Mouse (Mus musculus): ENCODE measurements at regions not wholly inside any gene's neighbourhood (a gene's known extent, or its start where the extent isn't known, plus 50 kb on each side); places are given as distances from the start of the nearest gene placed in this dataset.

DNA sequence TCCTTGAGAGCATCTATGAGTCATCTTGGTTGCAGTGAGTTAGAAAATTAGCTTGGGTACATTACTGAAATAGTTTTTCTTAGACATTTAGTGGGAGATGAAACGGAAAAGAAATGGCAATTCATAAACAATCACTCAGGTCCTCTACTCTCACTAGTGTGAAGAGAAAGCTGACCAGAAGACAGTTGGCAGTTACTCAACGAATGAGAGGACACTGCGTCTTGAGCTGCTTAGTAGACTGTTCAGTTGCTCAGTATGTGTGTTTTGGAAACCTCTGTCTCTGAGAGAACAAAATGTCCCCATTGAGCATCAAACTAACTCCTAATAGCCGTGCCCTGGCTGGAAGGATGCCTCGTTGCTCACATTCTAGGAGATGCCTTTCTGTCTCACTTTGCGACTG is 459.0 kb downstream of the D3Ertd751e start:
- Histone ChIP-seq H3K4me1 (ENCODE audit: control insufficient read depth, insufficient read depth, low read length) (no peaks in the 10 kb centered on the region), H3K27me3 (ENCODE audit: control insufficient read depth, insufficient read depth, low read length) (no peaks in the 10 kb centered on the region), H3K36me3 (ENCODE audit: control insufficient read depth, insufficient read depth, low read length) (no peaks in the 10 kb centered on the region), H3K4me3 (ENCODE audit: low read depth, low read length) (no peak overlapping the region), H3K9ac (ENCODE audit: low read length) (no peak overlapping the region), H3K4me2 (no peak overlapping the region), H3K9me3 (ENCODE audit: control insufficient read depth, low read length) (no peaks in the 10 kb centered on the region), H3K27ac (ENCODE audit: low read depth, low read length) (no peak overlapping the region)
- WGBS, result 90% methylated on average over 6 of the region's 6 CpGs
- DNase-seq (ENCODE audit: low spot score, missing footprints) (no peak), ATAC-seq (ENCODE audit: low FRiP score) (no peak)

DNA sequence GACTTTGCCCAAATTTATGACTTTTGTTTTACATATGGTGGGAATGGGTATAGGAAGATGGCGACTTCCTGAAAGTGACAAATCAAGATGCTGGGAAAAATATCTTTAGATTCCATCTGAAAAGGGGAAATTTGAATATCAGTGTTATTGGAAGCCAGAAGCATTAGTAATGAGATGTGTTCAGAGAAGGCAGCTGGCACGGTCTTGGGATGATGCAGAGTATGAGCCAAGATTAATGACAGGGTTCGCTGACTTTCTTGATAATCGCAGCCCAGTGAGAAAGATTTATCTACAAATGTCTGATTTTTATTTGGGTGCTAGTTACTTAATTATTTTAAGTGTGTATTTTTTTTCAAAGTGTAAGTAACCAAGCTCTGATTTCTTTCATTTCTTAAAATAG is 463.2 kb downstream of the D3Ertd751e start:
- Histone ChIP-seq H3K9ac (ENCODE audit: low read length) (no peak overlapping the region), H3K4me1 (ENCODE audit: control insufficient read depth, insufficient read depth, low read length) (no peaks in the 10 kb centered on the region), H3K4me2 (no peak overlapping the region), H3K27me3 (ENCODE audit: control insufficient read depth, insufficient read depth, low read length) (no peaks in the 10 kb centered on the region), H3K27ac (ENCODE audit: low read depth, low read length) (no peak overlapping the region), H3K9me3 (ENCODE audit: control insufficient read depth, low read length) (no peaks in the 10 kb centered on the region), H3K4me3 (ENCODE audit: low read depth, low read length) (no peak overlapping the region), H3K36me3 (ENCODE audit: control insufficient read depth, insufficient read depth, low read length) (no peaks in the 10 kb centered on the region)
- ATAC-seq (ENCODE audit: low FRiP score) (no peak), DNase-seq (ENCODE audit: low spot score, missing footprints) (no peak)
- WGBS, result 92% methylated on average over 4 of the region's 4 CpGs

DNA sequence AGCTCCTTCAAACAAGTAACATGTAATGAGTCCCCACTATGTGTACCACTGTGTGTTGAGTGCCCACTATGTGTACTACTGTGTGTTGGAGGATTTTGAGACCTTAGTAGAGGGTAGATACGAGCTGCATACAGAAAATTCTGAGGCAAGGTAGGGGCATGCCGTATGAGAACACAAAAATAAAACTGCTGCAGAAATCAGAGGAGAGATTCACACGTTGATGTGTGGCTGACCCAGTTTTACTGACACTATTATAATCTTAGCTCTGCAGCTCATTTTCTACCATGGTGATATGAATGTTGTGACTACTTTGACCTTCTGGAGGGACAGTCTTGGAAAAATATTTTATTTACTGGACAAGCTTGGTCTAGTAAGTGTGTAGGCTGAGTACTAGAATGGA is 469.0 kb downstream of the D3Ertd751e start:
- Histone ChIP-seq H3K27me3 (ENCODE audit: control insufficient read depth, insufficient read depth, low read length) (no peaks in the 10 kb centered on the region), H3K9me3 (ENCODE audit: control insufficient read depth, low read length) (no peaks in the 10 kb centered on the region), H3K4me3 (ENCODE audit: low read depth, low read length) (no peak overlapping the region), H3K9ac (ENCODE audit: low read length) (no peak overlapping the region), H3K27ac (ENCODE audit: low read depth, low read length) (no peak overlapping the region), H3K4me1 (ENCODE audit: control insufficient read depth, insufficient read depth, low read length) (no peaks in the 10 kb centered on the region), H3K36me3 (ENCODE audit: control insufficient read depth, insufficient read depth, low read length) (no peaks in the 10 kb centered on the region), H3K4me2 (no peak overlapping the region)
- no peak for DNase-seq (ENCODE audit: low spot score, missing footprints)
- WGBS, result 86% methylated on average over 3 of the region's 3 CpGs
- no peak for ATAC-seq (ENCODE audit: low FRiP score)

DNA sequence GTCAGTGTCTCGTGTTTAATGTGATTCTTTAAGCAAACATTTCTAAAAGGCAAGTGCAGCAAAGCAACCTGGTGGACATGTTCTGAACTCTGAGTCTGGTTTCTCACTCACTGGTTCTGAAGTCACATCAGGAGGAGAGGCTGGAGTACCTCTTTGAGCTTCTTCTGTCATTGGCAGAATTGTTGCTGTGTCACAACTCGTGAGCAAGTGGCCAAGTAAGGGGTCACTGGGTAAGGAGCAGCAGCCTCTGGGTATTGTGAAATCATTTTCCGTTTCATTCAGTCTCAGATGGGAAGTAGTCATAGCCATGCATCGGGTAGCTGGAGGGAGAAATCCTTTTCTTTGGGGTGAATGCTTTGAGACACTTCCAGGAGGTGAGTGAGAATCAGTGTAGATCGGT is 470.0 kb downstream of the D3Ertd751e start:
- DNase-seq (ENCODE audit: low spot score, missing footprints) (no peak), ATAC-seq (ENCODE audit: low FRiP score) (no peak)
- Histone ChIP-seq H3K36me3 (ENCODE audit: control insufficient read depth, insufficient read depth, low read length) (no peaks in the 10 kb centered on the region), H3K4me1 (ENCODE audit: control insufficient read depth, insufficient read depth, low read length) (no peaks in the 10 kb centered on the region), H3K9ac (ENCODE audit: low read length) (no peak overlapping the region), H3K4me3 (ENCODE audit: low read depth, low read length) (no peak overlapping the region), H3K27ac (ENCODE audit: low read depth, low read length) (no peak overlapping the region), H3K9me3 (ENCODE audit: control insufficient read depth, low read length) (no peaks in the 10 kb centered on the region), H3K27me3 (ENCODE audit: control insufficient read depth, insufficient read depth, low read length) (no peaks in the 10 kb centered on the region), H3K4me2 (no peak overlapping the region)
- WGBS, result 81% methylated on average over 5 of the region's 5 CpGs

DNA sequence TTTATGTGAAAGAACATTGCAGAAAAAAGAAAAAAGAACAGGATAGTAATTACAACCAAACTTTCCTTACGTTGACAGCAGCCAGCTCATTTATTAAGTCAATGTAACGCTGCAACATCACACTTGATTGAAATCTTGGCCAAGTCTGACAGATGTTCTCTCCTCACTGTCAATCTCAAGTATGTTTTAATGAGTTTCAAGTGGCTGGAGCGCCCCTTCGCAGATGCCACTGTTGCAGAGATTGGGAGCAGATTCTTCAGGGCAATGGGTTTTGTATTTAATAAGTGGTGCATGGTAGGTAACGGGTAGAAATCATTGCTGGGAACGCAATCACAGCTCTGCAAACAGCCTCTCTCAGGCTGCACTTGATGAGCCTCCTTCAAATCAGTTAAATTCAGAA is 470.8 kb downstream of the D3Ertd751e start:
- no peak for DNase-seq (ENCODE audit: low spot score, missing footprints)
- H3K4me3 ChIP-seq (ENCODE audit: low read depth, low read length), result no peak overlapping the region
- no peak overlapping the region for H3K4me2 ChIP-seq
- H3K27ac ChIP-seq (ENCODE audit: low read depth, low read length), result no peak overlapping the region
- H3K27me3 ChIP-seq (ENCODE audit: control insufficient read depth, insufficient read depth, low read length), result no peaks in the 10 kb centered on the region
- no peaks in the 10 kb centered on the region for H3K4me1 ChIP-seq (ENCODE audit: control insufficient read depth, insufficient read depth, low read length)
- H3K9me3 ChIP-seq (ENCODE audit: control insufficient read depth, low read length), result no peaks in the 10 kb centered on the region
- no peak overlapping the region for H3K9ac ChIP-seq (ENCODE audit: low read length)
- no peak for ATAC-seq (ENCODE audit: low FRiP score)
- WGBS, result 81% methylated on average over 6 of the region's 6 CpGs
- H3K36me3 ChIP-seq (ENCODE audit: control insufficient read depth, insufficient read depth, low read length), result no peaks in the 10 kb centered on the region

DNA sequence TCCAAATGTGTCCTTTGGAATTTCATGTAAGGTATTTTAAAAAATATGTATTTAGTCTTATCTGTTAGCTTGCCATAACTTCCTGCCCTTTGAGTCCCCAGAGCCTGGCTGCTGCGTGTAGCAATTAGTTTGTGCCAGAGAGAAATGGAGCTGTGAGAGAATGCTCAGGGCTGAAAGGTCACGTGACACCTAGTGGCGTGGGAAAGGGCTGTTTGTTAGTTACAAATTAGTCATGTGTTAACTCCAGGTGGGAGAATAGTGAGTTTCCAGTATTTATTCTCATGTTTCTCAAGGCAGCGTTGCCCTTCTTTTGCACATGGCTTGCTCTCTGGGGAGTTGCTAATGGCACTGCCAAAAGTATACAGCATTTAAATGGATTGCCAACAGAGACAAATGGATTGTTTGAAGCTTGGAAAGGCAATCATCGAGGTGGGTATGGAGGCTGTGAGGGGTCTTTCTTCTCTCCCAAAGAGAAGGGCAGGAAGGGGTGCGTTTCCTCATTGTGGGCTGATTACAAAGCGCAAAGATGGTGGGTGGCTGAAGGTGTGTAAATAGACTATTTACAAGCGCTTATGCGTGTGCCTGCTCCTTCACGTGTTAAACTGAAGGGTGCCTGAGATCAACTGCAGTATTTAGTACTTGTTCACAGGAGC is 472.3 kb downstream of the D3Ertd751e start:
- Histone ChIP-seq H3K4me3 (ENCODE audit: low read depth, low read length) (no peak overlapping the region), H3K36me3 (ENCODE audit: control insufficient read depth, insufficient read depth, low read length) (no peaks in the 10 kb centered on the region), H3K27ac (ENCODE audit: low read depth, low read length) (no peak overlapping the region), H3K9ac (ENCODE audit: low read length) (no peak overlapping the region), H3K4me2 (no peak overlapping the region), H3K4me1 (ENCODE audit: control insufficient read depth, insufficient read depth, low read length) (no peaks in the 10 kb centered on the region), H3K27me3 (ENCODE audit: control insufficient read depth, insufficient read depth, low read length) (no peaks in the 10 kb centered on the region), H3K9me3 (ENCODE audit: control insufficient read depth, low read length) (no peaks in the 10 kb centered on the region)
- DNase-seq (ENCODE audit: low spot score, missing footprints) (no peak), ATAC-seq (ENCODE audit: low FRiP score) (no peak)
- 75% methylated on average over 10 of the region's 10 CpGs for WGBS

DNA sequence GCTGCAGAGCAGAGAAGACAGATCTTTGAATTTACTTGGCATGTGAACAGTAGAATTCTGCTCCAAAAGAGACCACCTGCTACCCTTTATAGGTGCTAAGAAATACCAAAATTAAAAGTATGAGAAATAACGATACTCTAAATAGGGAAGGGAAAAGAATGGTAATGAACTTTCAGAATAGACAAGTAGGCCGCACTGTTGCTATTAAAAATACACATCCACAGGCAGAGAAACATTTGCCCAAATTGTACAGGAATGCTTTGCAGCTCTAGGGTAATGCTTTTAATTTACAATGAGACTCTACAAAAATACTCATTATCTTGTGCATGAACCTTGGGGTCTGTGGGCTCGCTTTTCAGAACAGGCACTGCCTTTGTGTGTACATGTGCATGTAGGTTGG is 476.3 kb downstream of the D3Ertd751e start:
- Histone ChIP-seq H3K9me3 (ENCODE audit: control insufficient read depth, low read length) (no peaks in the 10 kb centered on the region), H3K27me3 (ENCODE audit: control insufficient read depth, insufficient read depth, low read length) (no peaks in the 10 kb centered on the region), H3K9ac (ENCODE audit: low read length) (no peak overlapping the region), H3K27ac (ENCODE audit: low read depth, low read length) (no peak overlapping the region), H3K4me3 (ENCODE audit: low read depth, low read length) (no peak overlapping the region), H3K4me2 (no peak overlapping the region), H3K36me3 (ENCODE audit: control insufficient read depth, insufficient read depth, low read length) (no peaks in the 10 kb centered on the region), H3K4me1 (ENCODE audit: control insufficient read depth, insufficient read depth, low read length) (no peaks in the 10 kb centered on the region)
- WGBS, result 90% methylated on average over 3 of the region's 3 CpGs
- ATAC-seq (ENCODE audit: low FRiP score) (no peak), DNase-seq (ENCODE audit: low spot score, missing footprints) (no peak)

DNA sequence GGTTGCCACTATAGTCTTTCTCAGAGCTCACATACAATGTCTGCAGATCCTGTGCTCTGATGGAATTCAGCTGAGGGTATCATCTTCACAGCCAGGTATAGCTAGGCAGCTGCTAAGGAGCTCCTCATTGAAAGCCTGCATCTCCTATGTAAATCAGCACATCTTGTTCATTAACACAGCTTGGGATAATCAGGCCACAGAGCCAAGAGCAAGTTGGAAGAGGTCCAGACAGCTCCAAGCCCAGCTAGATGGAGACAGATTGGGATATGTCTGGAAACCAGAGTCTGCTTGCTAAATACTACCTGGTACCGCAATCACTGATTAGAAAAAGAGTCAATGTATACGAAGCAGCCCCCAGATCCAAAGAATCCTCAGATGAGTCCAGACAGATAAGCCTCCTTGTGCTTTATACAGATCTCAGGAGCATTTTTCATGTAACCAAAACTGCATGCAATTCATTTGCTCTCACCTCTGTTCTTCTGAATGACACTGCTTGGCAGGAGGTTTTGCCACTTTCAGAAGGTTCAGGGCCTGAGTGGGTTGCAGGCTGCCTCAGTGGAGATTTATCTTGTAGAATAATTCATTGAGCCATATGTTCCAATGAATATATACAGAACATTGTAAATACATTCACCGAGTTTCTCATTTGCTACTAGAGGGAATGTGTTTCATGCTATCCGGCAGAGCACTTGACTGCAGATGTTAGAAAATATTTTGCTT is 485.4 kb downstream of the D3Ertd751e start:
- no peaks in the 10 kb centered on the region for H3K4me1 ChIP-seq (ENCODE audit: control insufficient read depth, insufficient read depth, low read length)
- ATAC-seq (ENCODE audit: low FRiP score), result no peak
- no peaks in the 10 kb centered on the region for H3K9me3 ChIP-seq (ENCODE audit: control insufficient read depth, low read length)
- H3K4me2 ChIP-seq, result no peak overlapping the region
- no peaks in the 10 kb centered on the region for H3K36me3 ChIP-seq (ENCODE audit: control insufficient read depth, insufficient read depth, low read length)
- DNase-seq (ENCODE audit: low spot score, missing footprints), result no peak
- H3K27ac ChIP-seq (ENCODE audit: low read depth, low read length), result no peak overlapping the region
- WGBS, result 95% methylated on average over 4 of the region's 4 CpGs
- H3K4me3 ChIP-seq (ENCODE audit: low read depth, low read length), result no peak overlapping the region
- H3K9ac ChIP-seq (ENCODE audit: low read length), result no peak overlapping the region
- no peaks in the 10 kb centered on the region for H3K27me3 ChIP-seq (ENCODE audit: control insufficient read depth, insufficient read depth, low read length)

DNA sequence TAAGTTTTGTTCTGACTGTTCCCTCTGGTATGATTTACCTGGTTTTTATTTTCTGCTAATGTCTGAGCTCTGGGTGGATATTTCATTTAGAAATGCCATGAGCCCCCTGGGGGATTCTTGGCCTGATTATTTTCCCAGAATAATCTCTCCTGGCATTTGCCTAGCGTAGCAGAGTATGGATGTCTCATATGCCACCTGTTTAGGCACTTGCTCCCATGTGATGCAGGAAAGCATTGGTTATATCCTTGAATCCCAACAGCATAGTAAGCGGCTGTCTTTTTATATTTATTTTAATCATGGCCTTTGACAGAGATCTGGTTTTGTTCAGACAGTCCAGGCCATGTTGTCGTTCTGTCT is 486.0 kb downstream of the D3Ertd751e start:
- DNase-seq (ENCODE audit: low spot score, missing footprints) (no peak), ATAC-seq (ENCODE audit: low FRiP score) (no peak)
- Histone ChIP-seq H3K9ac (ENCODE audit: low read length) (no peak overlapping the region), H3K4me3 (ENCODE audit: low read depth, low read length) (no peak overlapping the region), H3K36me3 (ENCODE audit: control insufficient read depth, insufficient read depth, low read length) (no peaks in the 10 kb centered on the region), H3K9me3 (ENCODE audit: control insufficient read depth, low read length) (no peaks in the 10 kb centered on the region), H3K27ac (ENCODE audit: low read depth, low read length) (no peak overlapping the region), H3K4me2 (no peak overlapping the region), H3K27me3 (ENCODE audit: control insufficient read depth, insufficient read depth, low read length) (no peaks in the 10 kb centered on the region), H3K4me1 (ENCODE audit: control insufficient read depth, insufficient read depth, low read length) (no peaks in the 10 kb centered on the region)
- 83% methylated on average over 3 of the region's 3 CpGs for WGBS

Measured in midbrain, embryonic 11.5 days (tissue).